Mouse (Mus musculus): Measurements from ENCODE around the gene Rag2. TPM values are rescaled to one million over a fixed set of nuclear protein-coding genes. Genes with fewer than 3 reads are reported as not detected.

Rag2 gene
- polyA plus RNA-seq, 1 experiment from 2014 or later = not detected

DNA sequence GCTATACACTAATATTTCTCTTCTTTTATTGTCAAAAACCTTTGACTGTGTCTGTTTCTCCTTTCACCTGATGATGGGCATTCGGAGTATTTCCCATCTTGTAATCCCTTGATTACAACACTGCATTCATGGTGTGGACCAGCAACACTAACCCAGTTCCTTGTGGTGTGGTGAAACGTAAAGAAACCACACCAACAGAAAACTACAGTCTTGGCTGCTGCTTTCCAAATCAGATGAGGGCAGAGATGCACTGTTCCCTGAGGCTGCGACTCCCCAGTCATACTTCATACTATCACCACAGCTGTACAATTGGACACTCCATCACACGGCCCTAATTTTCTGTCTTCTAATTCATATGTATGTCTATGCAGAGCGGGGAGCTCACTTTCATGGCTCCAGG, 29.8 kb upstream of the Rag2 start:
- Histone ChIP-seq H3K36me3 (ENCODE audit: control insufficient read depth, insufficient read depth, low read length) (no peaks in the 10 kb centered on the region), H3K4me2 (ENCODE audit: low read length) (no peak overlapping the region), H3K27ac (ENCODE audit: low read depth, low read length) (no peak overlapping the region), H3K4me3 (ENCODE audit: low read length) (no peak overlapping the region), H3K4me1 (ENCODE audit: control insufficient read depth, insufficient read depth, low read depth, low read length) (peaks cover 12% of the 10 kb centered on the region), H3K9ac (ENCODE audit: low read depth, low read length) (no peak overlapping the region), H3K27me3 (replicated peaks; ENCODE audit: control insufficient read depth, insufficient read depth, low read length) (no peaks in the 10 kb centered on the region), H3K9me3 (ENCODE audit: control insufficient read depth, low read length) (no peaks in the 10 kb centered on the region)
- no peak for ATAC-seq
- 77% methylated on average over 5 of the region's 5 CpGs for WGBS

DNA sequence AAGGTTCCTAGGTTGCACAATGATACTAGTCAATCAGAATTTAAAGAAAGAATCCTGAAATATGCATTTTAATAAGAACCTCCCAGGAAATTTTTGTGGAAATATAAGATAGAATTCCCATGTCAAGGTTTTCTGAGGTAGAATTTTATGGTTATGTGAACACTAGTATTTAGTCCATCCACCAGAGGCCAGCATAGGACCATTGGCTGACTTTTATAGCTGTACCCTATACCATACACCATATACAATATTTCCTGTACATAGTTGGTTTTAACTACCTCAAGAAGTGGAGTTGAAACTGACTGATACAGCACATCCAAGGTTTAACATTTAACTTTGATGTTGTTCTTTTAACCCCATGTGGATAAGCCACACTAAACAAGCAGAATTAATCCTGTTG, 27.3 kb upstream of the Rag2 start:
- Histone ChIP-seq H3K27me3 (replicated peaks; ENCODE audit: control insufficient read depth, insufficient read depth, low read length) (no peaks in the 10 kb centered on the region), H3K4me1 (ENCODE audit: control insufficient read depth, insufficient read depth, low read depth, low read length) (peaks cover 13% of the 10 kb centered on the region), H3K9ac (ENCODE audit: low read depth, low read length) (no peak overlapping the region), H3K27ac (ENCODE audit: low read depth, low read length) (no peak overlapping the region), H3K9me3 (ENCODE audit: control insufficient read depth, low read length) (no peaks in the 10 kb centered on the region), H3K36me3 (ENCODE audit: control insufficient read depth, insufficient read depth, low read length) (no peaks in the 10 kb centered on the region), H3K4me3 (ENCODE audit: low read length) (no peak overlapping the region), H3K4me2 (ENCODE audit: low read length) (no peak overlapping the region)
- ATAC-seq = no peak

DNA sequence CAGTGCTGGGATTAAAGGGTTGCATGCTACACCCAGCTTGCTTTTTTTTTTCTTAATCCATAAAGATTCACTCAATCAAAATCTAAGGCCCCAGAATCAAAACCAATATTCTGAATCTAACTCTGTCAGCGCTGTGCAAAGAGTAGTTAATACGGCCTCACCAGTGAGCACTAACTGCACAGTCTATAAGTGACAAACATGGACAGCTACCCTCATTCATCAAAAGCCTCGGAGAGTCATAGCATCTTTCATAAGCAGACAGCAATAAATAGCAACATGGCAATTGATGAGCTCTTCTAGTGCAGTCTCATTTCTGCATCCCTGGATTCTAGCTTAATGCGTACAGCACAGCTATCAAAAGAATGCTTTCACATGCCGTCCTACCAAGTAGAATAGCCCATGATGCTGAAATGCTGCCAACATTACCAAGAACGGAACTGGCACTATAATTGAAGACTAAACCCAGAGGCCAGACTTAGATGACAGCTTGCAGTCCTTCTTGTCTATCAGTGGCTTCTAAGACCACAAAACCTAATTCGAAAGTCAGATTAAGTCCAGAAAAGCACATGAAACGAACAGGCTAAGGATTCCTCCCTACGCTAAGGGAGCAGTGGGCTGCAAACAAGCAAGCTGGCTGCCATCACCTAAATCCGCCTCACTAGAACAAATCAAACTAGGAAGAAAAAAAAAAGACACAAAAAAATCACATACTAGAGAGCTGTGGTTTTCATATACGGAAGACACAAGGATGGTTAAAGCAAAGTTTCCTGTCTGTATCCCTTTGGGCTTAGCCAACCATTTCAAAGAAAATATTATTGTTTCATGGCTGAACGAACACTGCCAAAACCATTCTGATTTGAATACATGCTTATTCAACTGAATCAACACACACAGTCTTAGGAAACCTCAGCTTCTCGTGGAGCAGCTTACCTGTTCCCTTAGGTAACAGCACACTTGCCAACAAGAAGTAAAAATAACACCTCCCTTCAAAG, 26.0 kb upstream of the Rag2 start:
- Histone ChIP-seq H3K36me3 (ENCODE audit: control insufficient read depth, insufficient read depth, low read length) (no peaks in the 10 kb centered on the region), H3K4me3 (ENCODE audit: low read length) (0 out of 2 replicates have a peak overlapping the region, but pooled peaks have one; percentile 2), H3K4me1 (ENCODE audit: control insufficient read depth, insufficient read depth, low read depth, low read length) (peaks cover 8% of the 10 kb centered on the region), H3K9me3 (ENCODE audit: control insufficient read depth, low read length) (no peaks in the 10 kb centered on the region), H3K9ac (ENCODE audit: low read depth, low read length) (no peak overlapping the region), H3K4me2 (ENCODE audit: low read length) (peak overlapping the region; percentile 40), H3K27me3 (replicated peaks; ENCODE audit: control insufficient read depth, insufficient read depth, low read length) (no peaks in the 10 kb centered on the region), H3K27ac (ENCODE audit: low read depth, low read length) (peak overlapping the region; percentile 23; the same call in 1 of the 2 replicates)
- ATAC-seq = peak; percentile 69
- 34% methylated on average over 13 of the region's 13 CpGs for WGBS

DNA sequence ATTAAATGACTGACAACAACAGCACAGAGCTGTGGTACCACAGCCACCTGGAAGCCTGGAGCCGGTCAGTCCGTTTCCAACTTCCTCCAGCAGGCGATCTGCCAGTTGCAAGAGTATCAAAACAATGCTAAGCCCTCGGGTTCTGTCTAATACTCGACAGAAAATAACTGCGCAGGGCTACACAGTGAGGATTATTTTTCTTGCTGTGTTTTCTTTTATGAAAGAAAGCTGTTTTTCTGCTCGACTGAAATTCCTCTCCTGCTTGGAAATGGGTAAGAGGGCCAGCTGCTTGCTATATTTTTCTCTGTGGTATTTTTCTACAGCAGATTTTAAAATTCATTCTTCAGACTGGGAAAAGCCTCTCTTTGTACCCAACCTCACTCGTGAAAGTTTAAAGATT, 23.8 kb upstream of the Rag2 start:
- Histone ChIP-seq H3K9me3 (ENCODE audit: control insufficient read depth, low read length) (no peaks in the 10 kb centered on the region), H3K36me3 (ENCODE audit: control insufficient read depth, insufficient read depth, low read length) (no peaks in the 10 kb centered on the region), H3K4me1 (ENCODE audit: control insufficient read depth, insufficient read depth, low read depth, low read length) (peaks cover 8% of the 10 kb centered on the region), H3K4me2 (ENCODE audit: low read length) (no peak overlapping the region), H3K27me3 (replicated peaks; ENCODE audit: control insufficient read depth, insufficient read depth, low read length) (no peaks in the 10 kb centered on the region), H3K4me3 (ENCODE audit: low read length) (no peak overlapping the region), H3K9ac (ENCODE audit: low read depth, low read length) (no peak overlapping the region), H3K27ac (ENCODE audit: low read depth, low read length) (no peak overlapping the region)
- 0 out of 2 replicates have a peak, but pooled peaks have one; percentile 51 for ATAC-seq
- 18% methylated on average over 8 of the region's 8 CpGs for WGBS

DNA sequence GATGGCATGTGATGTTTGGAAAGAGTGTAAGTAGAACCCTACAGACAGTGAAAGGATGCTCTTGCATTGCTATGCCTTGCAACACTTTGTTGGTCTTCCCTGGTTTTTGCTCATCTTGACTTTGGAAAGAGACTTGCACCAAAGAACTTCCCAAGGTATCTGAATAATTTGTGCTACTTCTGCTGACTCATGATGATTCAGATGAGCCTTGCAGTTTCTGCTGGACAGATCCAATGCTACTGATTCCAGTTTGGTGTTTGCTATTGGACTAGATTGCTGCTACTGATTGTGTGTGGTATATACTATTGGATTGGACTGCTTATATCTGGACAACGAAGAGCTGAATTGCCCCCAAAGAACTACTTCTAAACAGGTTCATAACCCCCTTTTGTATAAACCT, 21.4 kb upstream of the Rag2 start:
- Histone ChIP-seq H3K4me2 (ENCODE audit: low read length) (no peak overlapping the region), H3K36me3 (ENCODE audit: control insufficient read depth, insufficient read depth, low read length) (no peaks in the 10 kb centered on the region), H3K9me3 (ENCODE audit: control insufficient read depth, low read length) (no peaks in the 10 kb centered on the region), H3K27me3 (replicated peaks; ENCODE audit: control insufficient read depth, insufficient read depth, low read length) (no peaks in the 10 kb centered on the region), H3K4me1 (ENCODE audit: control insufficient read depth, insufficient read depth, low read depth, low read length) (peaks cover 8% of the 10 kb centered on the region), H3K9ac (ENCODE audit: low read depth, low read length) (no peak overlapping the region), H3K4me3 (ENCODE audit: low read length) (no peak overlapping the region), H3K27ac (ENCODE audit: low read depth, low read length) (no peak overlapping the region)
- no peak for ATAC-seq
- WGBS = 92% methylated on average over 1 of the region's 1 CpGs

DNA sequence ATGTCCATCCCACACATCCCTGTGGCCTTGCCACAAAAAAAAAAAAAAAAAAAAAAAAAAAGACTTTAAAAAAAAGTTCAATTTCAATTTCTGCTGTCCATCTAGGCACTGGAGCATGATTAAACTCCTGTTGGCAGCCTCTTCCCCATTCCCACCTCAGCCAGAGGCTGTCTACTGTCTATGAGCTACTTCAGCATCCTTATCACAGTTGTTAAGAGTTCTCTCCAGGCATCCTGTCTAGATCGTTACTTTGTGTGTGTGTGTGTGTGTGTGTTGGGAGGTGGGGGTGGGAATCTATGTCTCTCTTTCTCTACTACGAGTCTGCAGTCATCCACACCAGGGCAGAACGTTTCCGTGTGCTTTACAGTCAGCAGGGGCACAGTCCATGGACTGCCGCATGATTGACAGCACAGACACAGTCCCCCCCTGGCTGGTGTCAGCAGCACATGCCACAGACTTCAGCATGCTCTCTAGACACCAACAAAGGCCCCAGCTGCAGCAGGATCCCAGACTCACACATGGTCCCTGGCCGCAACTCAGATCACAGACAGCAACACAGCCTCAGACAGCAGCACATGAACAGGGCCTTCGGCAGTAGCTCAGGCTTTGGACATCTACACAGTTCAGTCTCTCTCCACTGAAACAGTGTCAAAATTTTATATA, 16.2 kb upstream of the Rag2 start:
- H3K27ac ChIP-seq (ENCODE audit: low read depth, low read length) = no peak overlapping the region
- peak; percentile 89 for ATAC-seq
- no peaks in the 10 kb centered on the region for H3K4me1 ChIP-seq (ENCODE audit: control insufficient read depth, insufficient read depth, low read depth, low read length)
- H3K9me3 ChIP-seq (ENCODE audit: control insufficient read depth, low read length) = no peaks in the 10 kb centered on the region
- H3K4me3 ChIP-seq (ENCODE audit: low read length) = no peak overlapping the region
- no peaks in the 10 kb centered on the region for H3K36me3 ChIP-seq (ENCODE audit: control insufficient read depth, insufficient read depth, low read length)
- H3K4me2 ChIP-seq (ENCODE audit: low read length) = no peak overlapping the region
- no peaks in the 10 kb centered on the region for H3K27me3 ChIP-seq (replicated peaks; ENCODE audit: control insufficient read depth, insufficient read depth, low read length)
- WGBS = 37% methylated on average over 7 of the region's 7 CpGs
- no peak overlapping the region for H3K9ac ChIP-seq (ENCODE audit: low read depth, low read length)

DNA sequence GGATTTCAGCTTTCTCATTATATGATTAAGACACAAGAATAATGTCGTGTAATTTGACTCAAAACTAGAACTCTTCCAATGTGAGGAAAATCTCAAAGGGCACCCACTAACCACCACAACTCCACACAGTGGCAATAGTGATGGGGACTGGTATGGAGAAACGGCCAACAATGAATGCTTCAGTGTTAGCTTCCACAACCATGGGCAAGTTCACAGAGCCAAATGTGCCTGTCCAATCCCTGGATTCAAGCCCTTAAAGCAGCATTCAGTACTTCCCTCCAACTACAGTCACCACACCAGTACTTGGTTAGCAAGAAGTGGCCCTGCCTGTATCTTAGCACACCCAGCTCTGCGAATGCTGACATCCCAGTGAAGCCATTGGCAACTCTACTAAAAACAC, 13.7 kb upstream of the Rag2 start:
- Histone ChIP-seq H3K36me3 (ENCODE audit: control insufficient read depth, insufficient read depth, low read length) (no peaks in the 10 kb centered on the region), H3K4me3 (ENCODE audit: low read length) (no peak overlapping the region), H3K4me2 (ENCODE audit: low read length) (no peak overlapping the region), H3K27me3 (replicated peaks; ENCODE audit: control insufficient read depth, insufficient read depth, low read length) (no peaks in the 10 kb centered on the region), H3K9ac (ENCODE audit: low read depth, low read length) (no peak overlapping the region), H3K4me1 (ENCODE audit: control insufficient read depth, insufficient read depth, low read depth, low read length) (no peaks in the 10 kb centered on the region), H3K27ac (ENCODE audit: low read depth, low read length) (no peak overlapping the region), H3K9me3 (ENCODE audit: control insufficient read depth, low read length) (no peaks in the 10 kb centered on the region)
- 91% methylated on average over 3 of the region's 3 CpGs for WGBS
- no peak for ATAC-seq

DNA sequence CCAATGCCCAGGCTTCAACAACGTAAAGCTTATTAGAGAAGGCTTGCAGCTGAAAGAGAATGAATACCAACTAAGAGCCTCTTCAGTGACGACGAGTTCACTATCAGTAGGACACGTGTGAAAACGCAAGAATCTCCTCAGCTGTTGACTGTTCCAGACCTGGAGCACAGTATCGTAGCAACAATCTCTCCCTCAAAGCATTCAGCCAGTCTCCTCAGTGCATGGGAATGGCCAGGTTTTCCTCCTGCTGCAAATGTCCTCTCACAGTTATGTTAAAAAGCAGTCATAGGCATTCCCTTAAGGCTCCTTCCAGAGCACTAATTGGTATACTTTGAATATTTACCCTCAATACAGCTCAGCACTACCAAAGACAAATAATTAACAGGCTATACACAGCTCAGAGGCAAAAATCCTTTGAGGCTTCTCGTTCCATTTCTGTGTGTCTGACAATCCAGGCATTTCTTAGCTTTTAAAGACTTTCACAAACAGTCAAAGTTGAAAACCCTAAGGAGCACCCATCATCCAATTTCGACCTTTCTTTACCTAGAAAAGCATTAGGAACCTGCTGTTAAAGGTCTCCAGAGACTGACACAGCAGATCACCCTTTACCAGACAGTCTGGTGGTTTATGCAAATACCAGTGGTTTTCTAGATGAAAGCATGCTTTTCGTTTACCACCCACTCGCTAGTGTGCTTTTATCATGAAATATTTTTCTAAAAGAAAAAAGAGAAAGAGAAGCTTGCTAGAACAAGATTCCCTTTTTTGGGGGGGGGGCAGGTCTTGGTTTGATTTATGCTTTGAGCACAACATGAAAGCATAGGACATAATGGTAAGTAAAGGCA, 8.8 kb upstream of the Rag2 start:
- Histone ChIP-seq H3K4me3 (ENCODE audit: low read length) (no peak overlapping the region), H3K4me1 (ENCODE audit: control insufficient read depth, insufficient read depth, low read depth, low read length) (no peaks in the 10 kb centered on the region), H3K9me3 (ENCODE audit: control insufficient read depth, low read length) (no peaks in the 10 kb centered on the region), H3K36me3 (ENCODE audit: control insufficient read depth, insufficient read depth, low read length) (no peaks in the 10 kb centered on the region), H3K27ac (ENCODE audit: low read depth, low read length) (no peak overlapping the region), H3K27me3 (replicated peaks; ENCODE audit: control insufficient read depth, insufficient read depth, low read length) (no peaks in the 10 kb centered on the region), H3K9ac (ENCODE audit: low read depth, low read length) (no peak overlapping the region), H3K4me2 (ENCODE audit: low read length) (no peak overlapping the region)
- 69% methylated on average over 10 of the region's 10 CpGs for WGBS
- ATAC-seq = peak; percentile 48; the same call in 1 of the 2 replicates
